Mouse (Mus musculus) CD4-positive, CD25-positive, alpha-beta regulatory T cell, adult 4 months (primary cell): ENCODE measurements around the gene Tsc22d3. TPM values are rescaled to one million over a fixed set of nuclear protein-coding genes. Genes with fewer than 3 reads are reported as not detected.

Source experiments
- ATAC-seq: one replicate; pipeline ENCODE4 v1.8.0; 2017
- polyA plus RNA-seq, 2 experiments: library from polyadenylated mRNA; unstranded; fragments of 100-300 nt; shearing (Covaris generic); gene quantifications; one replicate each; pipeline ENCODE4 v1.2.1; 2017

Tsc22d3 gene
- polyA plus RNA-seq, 2 experiments from 2014 or later: 366 to 590 TPM

DNA sequence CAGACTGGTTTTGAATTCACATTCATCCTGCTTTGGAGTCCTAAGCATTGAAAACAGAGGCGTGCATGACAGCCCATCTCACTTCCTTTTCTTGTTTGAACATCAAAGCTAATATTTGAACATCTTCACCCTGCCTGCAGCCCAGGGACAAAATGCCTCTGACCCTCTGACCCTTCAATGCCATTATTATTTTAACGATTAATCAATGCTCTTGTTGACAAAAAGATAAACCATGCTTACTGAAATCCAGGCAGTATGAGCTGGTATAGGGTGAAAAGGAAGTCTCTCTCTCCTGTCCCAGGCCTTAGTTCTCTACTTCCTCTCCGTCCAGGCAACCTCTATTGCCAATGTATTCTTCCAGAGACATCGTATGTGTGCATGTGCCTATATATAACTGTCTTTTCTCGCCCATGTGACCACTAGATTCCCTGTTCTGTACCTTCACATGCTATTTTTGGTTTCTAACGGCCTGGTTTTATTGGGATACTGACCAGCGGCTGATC is 106.9 kb downstream of the Tsc22d3 start:
- no peak for ATAC-seq

DNA sequence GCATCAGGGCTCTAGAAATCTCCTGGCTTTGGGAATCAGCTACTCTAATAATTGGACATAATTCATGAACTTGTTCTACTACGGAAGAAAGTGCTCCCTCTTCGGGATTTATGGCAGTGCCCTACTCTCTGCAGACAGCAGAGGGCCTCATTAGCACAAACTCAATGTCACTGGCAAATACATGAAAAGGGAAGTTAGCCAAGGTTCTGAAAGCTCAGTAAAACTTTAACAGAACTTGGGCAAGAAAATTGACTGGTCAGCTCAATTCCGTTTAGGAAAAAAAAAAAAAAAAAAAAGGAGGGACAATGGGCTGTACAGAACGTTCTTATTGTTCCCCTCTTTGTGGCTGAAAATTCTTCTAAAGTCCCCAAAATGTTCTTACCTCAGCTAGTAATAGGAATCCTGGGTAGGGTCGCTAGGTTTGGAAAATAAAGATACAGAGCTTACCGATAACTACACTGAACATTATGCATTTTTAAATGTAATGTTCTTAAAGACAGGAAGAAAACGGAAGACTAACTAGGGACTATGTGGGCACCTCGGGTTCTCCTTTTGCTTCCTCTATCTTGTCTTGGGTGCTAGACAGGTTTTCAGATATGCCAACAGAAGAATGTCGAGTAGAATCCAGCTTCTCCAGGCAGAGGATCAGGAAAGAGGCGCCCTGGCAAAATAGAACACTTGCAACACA is 108.4 kb downstream of the Tsc22d3 start:
- peak; percentile 87 for ATAC-seq

DNA sequence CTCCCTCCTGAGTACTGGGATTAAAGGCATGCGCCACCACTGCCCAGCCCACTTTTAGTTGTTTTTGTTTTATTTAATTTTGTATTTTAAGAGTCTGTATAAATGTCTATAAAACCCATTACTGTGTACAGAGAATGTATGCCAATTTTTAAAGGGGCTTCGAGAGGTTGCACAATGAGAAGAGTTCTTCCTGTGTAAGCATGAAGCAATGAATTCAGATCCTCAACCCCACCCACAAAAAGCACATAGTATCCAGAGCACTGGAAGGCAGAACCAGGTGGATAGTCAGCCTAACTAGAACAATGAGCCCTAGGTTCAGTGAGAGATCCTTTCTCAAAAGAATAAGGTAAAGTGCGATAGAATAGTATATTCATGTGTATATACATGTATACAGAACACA is 110.3 kb downstream of the Tsc22d3 start:
- no peak for ATAC-seq

Other genes with a start within 250 kb of the Tsc22d3 start
- 10 to 100 TPM; 43.8 to 45.7 TPM for gene Prps1, start 144.0 kb downstream of the Tsc22d3 start, polyA plus RNA-seq
- gene Mid2, start 63.9 kb upstream of the Tsc22d3 start, polyA plus RNA-seq: 1 to 10 TPM; 1.1 to 2.1 TPM
- gene Tex13b, start 212.8 kb upstream of the Tsc22d3 start, polyA plus RNA-seq: under 1 TPM in 1 of 2 experiments, not detected in 1; 0.19 TPM